Mouse (Mus musculus) midbrain, embryonic 13.5 days (tissue): Measurements from ENCODE around the gene Fam53b. TPM values are rescaled to one million over a fixed set of nuclear protein-coding genes. Genes with fewer than 3 reads are reported as not detected.
A peak's percentile ranks its signal among the peaks of the same experiment; 100 is the strongest.

ENCODE experiments used
- ATAC-seq: fragments of 200-750 bp; cut with Nextera tagmentation; 2 replicates; pipeline ENCODE4 v1.8.0; 2017; ENCODE audit warnings: mild to moderate bottlenecking, moderate TSS enrichment, moderate library complexity
- H3K27ac ChIP-seq: fragments of 300-500 bp; sonication (generic); 2 replicates; pipeline ENCODE4 v1.5.1; 2015; ENCODE audit warnings: inconsistent platforms, mild to moderate bottlenecking, moderate library complexity
- H3K27me3 ChIP-seq: fragments of 300-500 bp; sonication (generic); 2 replicates; pipeline ENCODE4 v1.6.1; 2015; ENCODE audit warnings: mild to moderate bottlenecking, inconsistent platforms
- H3K36me3 ChIP-seq: fragments of 300-500 bp; sonication (generic); 2 replicates; pipeline ENCODE4 v1.6.1; 2015; ENCODE audit warnings: mild to moderate bottlenecking, inconsistent platforms
- H3K4me1 ChIP-seq: fragments of 300-500 bp; sonication (generic); replicated peaks from 2 replicates; pipeline ENCODE4 v1.6.1; 2015; ENCODE audit warnings: inconsistent platforms
- H3K4me2 ChIP-seq: fragments of 300-500 bp; sonication (generic); replicated peaks from 2 replicates; pipeline ENCODE4 v1.6.1; 2015; ENCODE audit warnings: moderate library complexity, mild to moderate bottlenecking, inconsistent platforms
- H3K4me3 ChIP-seq: fragments of 300-500 bp; sonication (generic); replicated peaks from 2 replicates; pipeline ENCODE4 v1.5.1; 2015; ENCODE audit warnings: mild to moderate bottlenecking, inconsistent platforms
- H3K9ac ChIP-seq: fragments of 300-500 bp; sonication (generic); replicated peaks from 2 replicates; pipeline ENCODE4 v1.6.1; 2015; ENCODE audit warnings: mild to moderate bottlenecking, inconsistent platforms
- H3K9me3 ChIP-seq: fragments of 300-500 bp; sonication (generic); 2 replicates; pipeline ENCODE4 v1.6.1; 2016; ENCODE audit warnings: mild to moderate bottlenecking, inconsistent platforms
- WGBS: fragments of 180-500 bp; shearing (Covaris S2); methylation state at CpG from one replicate; pipeline ENCODE4 v1.1.7; 2015; 5-methylcytosine and 5-hydroxymethylcytosine counted together
- polyA plus RNA-seq: library from polyadenylated mRNA; unstranded; fragments of >200 nt; fragmentation: Nextera tagmentation; extraction: Ambion mirVana; gene quantifications from 2 replicates; pipeline ENCODE4 v1.2.1, GENCODE M21; 2015

Gene Fam53b
- polyA plus RNA-seq, 1 experiment from 2014 or later = 23.4 TPM

- H3K9ac ChIP-seq = no peak overlapping the region
- H3K4me2 ChIP-seq = no peak overlapping the region
- no peaks in the 10 kb centered on the region for H3K9me3 ChIP-seq
- H3K4me1 ChIP-seq = peaks cover 22% of the 10 kb centered on the region
- no peak for ATAC-seq
- WGBS = 94% methylated on average over 5 of the region's 5 CpGs
- H3K36me3 ChIP-seq = peaks cover 27% of the 10 kb centered on the region
- H3K27ac ChIP-seq = no peak overlapping the region
- H3K4me3 ChIP-seq = no peak overlapping the region
- H3K27me3 ChIP-seq = no peaks in the 10 kb centered on the region
These were observed 41.2 kb downstream of the Fam53b start for GRCm38 (mm10) chr7:132772440-132772839.

- Histone ChIP-seq H3K36me3 (peaks cover 9% of the 10 kb centered on the region; the same call in 1 of the 2 replicates), H3K4me2 (no peak overlapping the region), H3K9me3 (no peaks in the 10 kb centered on the region), H3K9ac (no peak overlapping the region), H3K4me1 (peaks cover 35% of the 10 kb centered on the region), H3K4me3 (no peak overlapping the region), H3K27ac (0 out of 2 replicates have a peak overlapping the region, but pooled peaks have one; percentile 73), H3K27me3 (no peaks in the 10 kb centered on the region)
- ATAC-seq = no peak
- 80% methylated on average over 12 of the region's 12 CpGs for WGBS
These were observed 45.0 kb downstream of the Fam53b start for GRCm38 (mm10) chr7:132768498-132769344.

- peaks cover 35% of the 10 kb centered on the region for H3K4me1 ChIP-seq
- 0 out of 2 replicates have a peak, but pooled peaks have one; percentile 21 for ATAC-seq
- H3K27ac ChIP-seq = peak overlapping the region; percentile 73
- no peaks in the 10 kb centered on the region for H3K27me3 ChIP-seq
- H3K36me3 ChIP-seq = peaks cover 11% of the 10 kb centered on the region; the same call in 1 of the 2 replicates
- no peak overlapping the region for H3K4me3 ChIP-seq
- H3K9me3 ChIP-seq = no peaks in the 10 kb centered on the region
- no peak overlapping the region for H3K4me2 ChIP-seq
- no peak overlapping the region for H3K9ac ChIP-seq
- 88% methylated on average over 4 of the region's 4 CpGs for WGBS
These were observed 45.7 kb downstream of the Fam53b start for GRCm38 (mm10) chr7:132767999-132768370.

GRCm38 (mm10) chr7:132767233-132767998, 46.3 kb downstream of the Fam53b start:
- H3K4me1 ChIP-seq = peaks cover 35% of the 10 kb centered on the region
- H3K36me3 ChIP-seq = peaks cover 14% of the 10 kb centered on the region; the same call in 1 of the 2 replicates
- no peaks in the 10 kb centered on the region for H3K9me3 ChIP-seq
- H3K4me3 ChIP-seq = no peak overlapping the region
- ATAC-seq = peak; percentile 83
- H3K27me3 ChIP-seq = no peaks in the 10 kb centered on the region
- H3K9ac ChIP-seq = no peak overlapping the region
- 32% methylated on average over 12 of the region's 12 CpGs for WGBS
- H3K27ac ChIP-seq = peak overlapping the region; percentile 73
- no peak overlapping the region for H3K4me2 ChIP-seq

GRCm38 (mm10) chr7:132766235-132766871, 47.3 kb downstream of the Fam53b start:
- peak; percentile 40; the same call in 1 of the 2 replicates for ATAC-seq
- Histone ChIP-seq H3K9me3 (no peaks in the 10 kb centered on the region), H3K4me3 (no peak overlapping the region), H3K4me1 (peaks cover 35% of the 10 kb centered on the region), H3K9ac (no peak overlapping the region), H3K36me3 (peaks cover 12% of the 10 kb centered on the region; the same call in 1 of the 2 replicates), H3K4me2 (no peak overlapping the region), H3K27me3 (no peaks in the 10 kb centered on the region), H3K27ac (peak overlapping the region; percentile 72)
- WGBS = 90% methylated on average over 11 of the region's 11 CpGs

GRCm38 (mm10) chr7:132765629-132766186, 48.0 kb downstream of the Fam53b start:
- no peak for ATAC-seq
- H3K27ac ChIP-seq = no peak overlapping the region
- no peak overlapping the region for H3K9ac ChIP-seq
- no peak overlapping the region for H3K4me2 ChIP-seq
- WGBS = 83% methylated on average over 3 of the region's 3 CpGs
- no peak overlapping the region for H3K4me3 ChIP-seq
- no peaks in the 10 kb centered on the region for H3K27me3 ChIP-seq
- peaks cover 35% of the 10 kb centered on the region for H3K4me1 ChIP-seq
- H3K36me3 ChIP-seq = 0 out of 2 replicates have a peak, but pooled peaks cover 11% of the 10 kb centered on the region
- no peaks in the 10 kb centered on the region for H3K9me3 ChIP-seq

GRCm38 (mm10) chr7:132764896-132765491, 48.7 kb downstream of the Fam53b start:
- ATAC-seq = no peak
- H3K4me1 ChIP-seq = peaks cover 35% of the 10 kb centered on the region

GRCm38 (mm10) chr7:132764314-132764713, 49.4 kb downstream of the Fam53b start:
- Histone ChIP-seq H3K9ac (no peak overlapping the region), H3K4me2 (no peak overlapping the region), H3K9me3 (no peaks in the 10 kb centered on the region), H3K4me3 (no peak overlapping the region), H3K36me3 (peaks cover 21% of the 10 kb centered on the region), H3K27me3 (no peaks in the 10 kb centered on the region), H3K27ac (no peak overlapping the region), H3K4me1 (peaks cover 39% of the 10 kb centered on the region)
- ATAC-seq = no peak
- WGBS = 95% methylated on average over 4 of the region's 4 CpGs

More at GRCm38 (mm10) chr7:132764896-132765491, 48.7 kb downstream of the Fam53b start:
- Histone ChIP-seq H3K36me3 (peaks cover 15% of the 10 kb centered on the region; the same call in 1 of the 2 replicates), H3K4me2 (no peak overlapping the region), H3K27ac (no peak overlapping the region), H3K4me3 (no peak overlapping the region), H3K9ac (no peak overlapping the region), H3K9me3 (no peaks in the 10 kb centered on the region), H3K27me3 (no peaks in the 10 kb centered on the region)
- 81% methylated on average over 4 of the region's 4 CpGs for WGBS

- no peak overlapping the region for H3K9ac ChIP-seq
- no peak overlapping the region for H3K27ac ChIP-seq
- no peak overlapping the region for H3K4me2 ChIP-seq
- 90% methylated on average over 5 of the region's 5 CpGs for WGBS
- ATAC-seq = no peak
- no peaks in the 10 kb centered on the region for H3K9me3 ChIP-seq
- peaks cover 38% of the 10 kb centered on the region for H3K4me1 ChIP-seq
- H3K36me3 ChIP-seq = peaks cover 24% of the 10 kb centered on the region
- H3K4me3 ChIP-seq = no peak overlapping the region
- no peaks in the 10 kb centered on the region for H3K27me3 ChIP-seq
These were observed 49.8 kb downstream of the Fam53b start for GRCm38 (mm10) chr7:132763911-132764310.

- no peaks in the 10 kb centered on the region for H3K27me3 ChIP-seq
- no peak overlapping the region for H3K27ac ChIP-seq
- H3K9me3 ChIP-seq = no peaks in the 10 kb centered on the region
- H3K9ac ChIP-seq = no peak overlapping the region
- peaks cover 33% of the 10 kb centered on the region for H3K4me1 ChIP-seq
- no peak for ATAC-seq
- 95% methylated on average over 6 of the region's 6 CpGs for WGBS
- H3K4me3 ChIP-seq = no peak overlapping the region
- H3K4me2 ChIP-seq = no peak overlapping the region
- peaks cover 29% of the 10 kb centered on the region for H3K36me3 ChIP-seq
These were observed 50.3 kb downstream of the Fam53b start for GRCm38 (mm10) chr7:132763351-132763750.

- Histone ChIP-seq H3K4me1 (peaks cover 14% of the 10 kb centered on the region), H3K9ac (no peak overlapping the region), H3K27me3 (no peaks in the 10 kb centered on the region), H3K27ac (no peak overlapping the region), H3K36me3 (peaks cover 46% of the 10 kb centered on the region), H3K9me3 (no peaks in the 10 kb centered on the region), H3K4me2 (no peak overlapping the region), H3K4me3 (no peak overlapping the region)
- ATAC-seq = no peak
- WGBS = 97% methylated on average over 2 of the region's 2 CpGs
These were observed 52.3 kb downstream of the Fam53b start for GRCm38 (mm10) chr7:132761409-132761808.
